Mouse (Mus musculus): Measurements from ENCODE around the gene Pnkd.

DNA sequence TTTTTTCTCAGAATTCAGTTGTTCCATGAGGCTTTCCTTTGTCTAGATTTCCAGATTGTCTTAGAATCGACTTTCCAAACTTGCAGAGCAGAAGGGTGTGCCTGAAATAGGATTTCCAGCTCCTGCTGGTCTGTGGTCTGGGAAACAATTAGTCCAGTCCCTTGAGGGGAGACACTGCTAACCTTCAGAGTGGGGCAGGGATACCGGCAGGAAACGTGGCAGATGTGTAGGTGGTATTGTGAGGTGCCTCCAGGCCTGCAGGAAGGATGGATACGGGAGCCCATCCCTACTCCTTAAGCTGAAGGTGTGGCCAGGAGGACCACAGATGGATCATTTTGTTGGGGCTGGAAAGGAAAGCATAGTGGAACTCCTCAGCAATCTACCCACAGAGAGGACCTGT lies 50.3 kb downstream of the Pnkd start:
- TF ChIP-seq TCF12 (IDR thresholded peaks at IDR 0.05; ENCODE audit: low read depth, low read length) (no peak), BHLHE40 (IDR thresholded peaks at IDR 0.05; ENCODE audit: borderline replicate concordance, low read depth, low read length) (no peak), MEF2A (IDR thresholded peaks at IDR 0.05; ENCODE audit: extremely low read depth, insufficient replicate concordance, low read depth, low read length, poor library complexity, severe bottlenecking) (no peak), CTCF (IDR thresholded peaks at IDR 0.05 in 2 of 3, conservative IDR thresholded peaks at IDR 0.05 in 1 of 3; ENCODE audit: control insufficient read depth in 1 of 3, insufficient read depth in 1 of 3, low read depth in 2 of 3, low read length in 3 of 3, poor library complexity in 1 of 3, severe bottlenecking in 1 of 3) (no peak), RAD21 (IDR thresholded peaks at IDR 0.05; ENCODE audit: low read depth, low read length) (no peak)

Data from MEL (cell line).